Mouse (Mus musculus): ENCODE results near the gene Ccr1. TPM values are rescaled to one million over a fixed set of nuclear protein-coding genes. Genes with fewer than 3 reads are reported as not detected.

Gene Ccr1
- polyA plus RNA-seq, 1 experiment: 1.8 TPM

- no peaks in the 10 kb centered on the region for H3K36me3 ChIP-seq (ENCODE audit: control insufficient read depth, insufficient read depth, low read length)
- no peak overlapping the region for H3K27ac ChIP-seq (ENCODE audit: control insufficient read depth, insufficient read depth, low read length)
- TF ChIP-seq POLR2A (IDR thresholded peaks at IDR 0.05; ENCODE audit: control insufficient read depth, extremely low read depth, insufficient read depth, low read length, poor library complexity) (no peak), CTCF (IDR thresholded peaks at IDR 0.05; ENCODE audit: borderline replicate concordance, control insufficient read depth, extremely low read depth, insufficient read depth, low read length, poor library complexity) (no peak)
- H3K4me1 ChIP-seq (replicated peaks; ENCODE audit: control insufficient read depth, insufficient read depth, low read length): no peaks in the 10 kb centered on the region
- 92% methylated on average over 3 of the region's 3 CpGs for WGBS
- no peak for DNase-seq
- H3K4me3 ChIP-seq (ENCODE audit: control insufficient read depth, insufficient read depth, low read length): no peak overlapping the region
- no peaks in the 10 kb centered on the region for H3K27me3 ChIP-seq (ENCODE audit: control insufficient read depth, insufficient read depth, low read length)
Measured at GRCm38 (mm10) chr9:123957911-123958413, 10.5 kb downstream of the Ccr1 start.

GRCm38 (mm10) chr9:123956892-123957291, 11.6 kb downstream of the Ccr1 start:
- Histone ChIP-seq H3K36me3 (ENCODE audit: control insufficient read depth, insufficient read depth, low read length) (no peaks in the 10 kb centered on the region), H3K27me3 (ENCODE audit: control insufficient read depth, insufficient read depth, low read length) (no peaks in the 10 kb centered on the region), H3K4me3 (ENCODE audit: control insufficient read depth, insufficient read depth, low read length) (no peak overlapping the region), H3K4me1 (replicated peaks; ENCODE audit: control insufficient read depth, insufficient read depth, low read length) (no peaks in the 10 kb centered on the region), H3K27ac (ENCODE audit: control insufficient read depth, insufficient read depth, low read length) (no peak overlapping the region)
- DNase-seq: no peak
- 89% methylated on average over 1 of the region's 1 CpGs for WGBS
- TF ChIP-seq POLR2A (IDR thresholded peaks at IDR 0.05; ENCODE audit: control insufficient read depth, extremely low read depth, insufficient read depth, low read length, poor library complexity) (no peak), CTCF (IDR thresholded peaks at IDR 0.05; ENCODE audit: borderline replicate concordance, control insufficient read depth, extremely low read depth, insufficient read depth, low read length, poor library complexity) (no peak)

- Histone ChIP-seq H3K36me3 (ENCODE audit: control insufficient read depth, insufficient read depth, low read length) (no peaks in the 10 kb centered on the region), H3K27ac (ENCODE audit: control insufficient read depth, insufficient read depth, low read length) (no peak overlapping the region), H3K27me3 (ENCODE audit: control insufficient read depth, insufficient read depth, low read length) (no peaks in the 10 kb centered on the region), H3K4me1 (replicated peaks; ENCODE audit: control insufficient read depth, insufficient read depth, low read length) (0 out of 2 replicates have a peak, but pooled peaks cover 2% of the 10 kb centered on the region), H3K4me3 (ENCODE audit: control insufficient read depth, insufficient read depth, low read length) (no peak overlapping the region)
- DNase-seq: no peak
- WGBS: 86% methylated on average over 2 of the region's 2 CpGs
- TF ChIP-seq POLR2A (IDR thresholded peaks at IDR 0.05; ENCODE audit: control insufficient read depth, extremely low read depth, insufficient read depth, low read length, poor library complexity): no peak
- no peak for TF ChIP-seq CTCF (IDR thresholded peaks at IDR 0.05; ENCODE audit: borderline replicate concordance, control insufficient read depth, extremely low read depth, insufficient read depth, low read length, poor library complexity)
Measured at GRCm38 (mm10) chr9:123953551-123953950, 14.9 kb downstream of the Ccr1 start.

- TF ChIP-seq POLR2A (IDR thresholded peaks at IDR 0.05; ENCODE audit: control insufficient read depth, extremely low read depth, insufficient read depth, low read length, poor library complexity): no peak
- TF ChIP-seq CTCF (IDR thresholded peaks at IDR 0.05; ENCODE audit: borderline replicate concordance, control insufficient read depth, extremely low read depth, insufficient read depth, low read length, poor library complexity): no peak
- 9% methylated on average over 1 of the region's 1 CpGs for WGBS
- H3K4me1 ChIP-seq (replicated peaks; ENCODE audit: control insufficient read depth, insufficient read depth, low read length): 0 out of 2 replicates have a peak, but pooled peaks cover 2% of the 10 kb centered on the region
- no peak overlapping the region for H3K4me3 ChIP-seq (ENCODE audit: control insufficient read depth, insufficient read depth, low read length)
- H3K36me3 ChIP-seq (ENCODE audit: control insufficient read depth, insufficient read depth, low read length): no peaks in the 10 kb centered on the region
- no peaks in the 10 kb centered on the region for H3K27me3 ChIP-seq (ENCODE audit: control insufficient read depth, insufficient read depth, low read length)
- no peak overlapping the region for H3K27ac ChIP-seq (ENCODE audit: control insufficient read depth, insufficient read depth, low read length)
- no peak for DNase-seq
Measured at GRCm38 (mm10) chr9:123951176-123951575, 17.3 kb downstream of the Ccr1 start.

- 91% methylated on average over 2 of the region's 2 CpGs for WGBS
- Histone ChIP-seq H3K27ac (ENCODE audit: control insufficient read depth, insufficient read depth, low read length) (no peak overlapping the region), H3K27me3 (ENCODE audit: control insufficient read depth, insufficient read depth, low read length) (no peaks in the 10 kb centered on the region), H3K4me3 (ENCODE audit: control insufficient read depth, insufficient read depth, low read length) (no peak overlapping the region), H3K4me1 (replicated peaks; ENCODE audit: control insufficient read depth, insufficient read depth, low read length) (0 out of 2 replicates have a peak, but pooled peaks cover 2% of the 10 kb centered on the region), H3K36me3 (ENCODE audit: control insufficient read depth, insufficient read depth, low read length) (no peaks in the 10 kb centered on the region)
- TF ChIP-seq POLR2A (IDR thresholded peaks at IDR 0.05; ENCODE audit: control insufficient read depth, extremely low read depth, insufficient read depth, low read length, poor library complexity) (no peak), CTCF (IDR thresholded peaks at IDR 0.05; ENCODE audit: borderline replicate concordance, control insufficient read depth, extremely low read depth, insufficient read depth, low read length, poor library complexity) (no peak)
- DNase-seq: no peak
Measured at GRCm38 (mm10) chr9:123949432-123949831, 19.1 kb downstream of the Ccr1 start.

GRCm38 (mm10) chr9:123947815-123948214, 20.7 kb downstream of the Ccr1 start:
- H3K27me3 ChIP-seq (ENCODE audit: control insufficient read depth, insufficient read depth, low read length): no peaks in the 10 kb centered on the region
- no peaks in the 10 kb centered on the region for H3K36me3 ChIP-seq (ENCODE audit: control insufficient read depth, insufficient read depth, low read length)
- 0 out of 2 replicates have a peak, but pooled peaks cover 2% of the 10 kb centered on the region for H3K4me1 ChIP-seq (replicated peaks; ENCODE audit: control insufficient read depth, insufficient read depth, low read length)
- H3K27ac ChIP-seq (ENCODE audit: control insufficient read depth, insufficient read depth, low read length): no peak overlapping the region
- 88% methylated on average over 1 of the region's 1 CpGs for WGBS
- TF ChIP-seq POLR2A (IDR thresholded peaks at IDR 0.05; ENCODE audit: control insufficient read depth, extremely low read depth, insufficient read depth, low read length, poor library complexity) (no peak), CTCF (IDR thresholded peaks at IDR 0.05; ENCODE audit: borderline replicate concordance, control insufficient read depth, extremely low read depth, insufficient read depth, low read length, poor library complexity) (no peak)
- H3K4me3 ChIP-seq (ENCODE audit: control insufficient read depth, insufficient read depth, low read length): no peak overlapping the region
- no peak for DNase-seq

GRCm38 (mm10) chr9:123942025-123942424, 26.5 kb downstream of the Ccr1 start:
- no peak for DNase-seq
- WGBS: 65% methylated on average over 3 of the region's 3 CpGs
- Histone ChIP-seq H3K4me3 (ENCODE audit: control insufficient read depth, insufficient read depth, low read length) (no peak overlapping the region), H3K27me3 (ENCODE audit: control insufficient read depth, insufficient read depth, low read length) (no peaks in the 10 kb centered on the region), H3K27ac (ENCODE audit: control insufficient read depth, insufficient read depth, low read length) (no peak overlapping the region), H3K36me3 (ENCODE audit: control insufficient read depth, insufficient read depth, low read length) (no peaks in the 10 kb centered on the region), H3K4me1 (replicated peaks; ENCODE audit: control insufficient read depth, insufficient read depth, low read length) (peaks cover 2% of the 10 kb centered on the region; the same call in 1 of the 2 replicates)
- no peak for TF ChIP-seq CTCF (IDR thresholded peaks at IDR 0.05; ENCODE audit: borderline replicate concordance, control insufficient read depth, extremely low read depth, insufficient read depth, low read length, poor library complexity)
- no peak for TF ChIP-seq POLR2A (IDR thresholded peaks at IDR 0.05; ENCODE audit: control insufficient read depth, extremely low read depth, insufficient read depth, low read length, poor library complexity)
